Mouse (Mus musculus): ENCODE results near the gene Lrp8.

DNA sequence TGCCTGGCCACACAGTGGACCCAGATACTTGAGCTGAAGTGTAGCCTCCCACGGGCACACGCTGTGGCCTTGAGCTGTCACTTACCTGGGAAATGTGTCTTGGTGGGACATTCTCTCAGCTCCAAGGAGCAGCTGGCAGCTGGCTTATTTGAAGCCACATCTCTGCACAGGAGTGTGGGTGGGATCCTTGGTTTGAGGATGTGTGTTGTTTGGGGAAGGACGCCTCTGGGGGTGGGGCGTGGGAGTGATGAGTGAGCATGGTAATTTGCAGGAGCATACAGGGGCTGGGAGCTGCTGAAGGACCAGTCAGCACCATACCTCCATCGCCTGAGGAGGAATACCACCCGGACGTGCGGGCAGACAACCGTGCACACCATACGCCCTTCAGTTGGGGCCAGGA lies 28.1 kb downstream of the Lrp8 start:
- TF ChIP-seq CTCF (IDR thresholded peaks at IDR 0.05; ENCODE audit: low read depth) (no peak), EP300 (IDR thresholded peaks at IDR 0.05; ENCODE audit: low read depth) (no peak)
